Mouse (Mus musculus) neutrophil, adult 5-6 weeks (primary cell): ENCODE data around the gene Cdyl. TPM values are rescaled to one million over a fixed set of nuclear protein-coding genes. Genes with fewer than 3 reads are reported as not detected.
A peak's percentile ranks its signal among the peaks of the same experiment; 100 is the strongest.

Experiments
- ATAC-seq: fragments of 151-379, 151-347 bp; 2 replicates; pipeline ENCODE4 v1.8.0; 2017; ENCODE audit warnings: mild to moderate bottlenecking, moderate TSS enrichment; ENCODE audit not compliant: insufficient number of reproducible peaks, poor library complexity, low FRiP score, severe bottlenecking; ENCODE audit errors: extremely low read depth
- total RNA-seq: library from RNA; stranded (forward); fragments of 200-1000 nt; gene quantifications from 2 replicates; pipeline ENCODE4 v1.2.3, GENCODE M21; 2017

Cdyl gene
- total RNA-seq, 1 experiment from 2014 or later = 29.8 TPM

DNA sequence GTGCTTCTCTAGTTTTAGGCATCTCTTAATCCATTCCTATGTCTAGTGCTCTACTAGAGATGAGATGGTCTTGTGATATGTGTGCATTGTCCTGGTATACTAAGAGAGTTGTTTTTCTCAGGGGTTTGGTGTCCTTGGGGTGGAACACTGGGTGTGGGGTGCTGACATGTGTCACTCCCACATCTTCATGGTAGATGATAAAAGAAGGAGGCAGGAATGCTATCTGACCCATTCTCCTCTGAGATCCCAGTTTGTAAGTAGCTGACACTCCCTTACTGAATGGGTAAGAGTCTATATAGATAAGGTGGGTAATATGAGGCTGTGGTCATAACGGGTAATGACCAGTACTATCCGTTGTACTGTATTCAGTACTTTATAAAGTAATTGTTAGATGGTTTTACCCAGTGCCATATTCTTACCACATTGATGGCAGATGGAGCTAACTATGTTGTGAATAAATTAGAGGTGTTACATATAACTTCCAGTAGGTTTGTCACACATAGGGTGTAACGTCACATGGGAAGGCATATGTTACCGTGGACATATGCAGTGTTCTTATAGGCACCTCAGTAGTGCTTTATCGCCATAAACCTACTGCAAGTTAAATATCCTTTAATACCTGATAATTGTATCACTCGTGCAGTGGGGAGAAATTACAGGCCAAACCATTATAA lies 127.2 kb downstream of the Cdyl start:
- ATAC-seq = no peak

DNA sequence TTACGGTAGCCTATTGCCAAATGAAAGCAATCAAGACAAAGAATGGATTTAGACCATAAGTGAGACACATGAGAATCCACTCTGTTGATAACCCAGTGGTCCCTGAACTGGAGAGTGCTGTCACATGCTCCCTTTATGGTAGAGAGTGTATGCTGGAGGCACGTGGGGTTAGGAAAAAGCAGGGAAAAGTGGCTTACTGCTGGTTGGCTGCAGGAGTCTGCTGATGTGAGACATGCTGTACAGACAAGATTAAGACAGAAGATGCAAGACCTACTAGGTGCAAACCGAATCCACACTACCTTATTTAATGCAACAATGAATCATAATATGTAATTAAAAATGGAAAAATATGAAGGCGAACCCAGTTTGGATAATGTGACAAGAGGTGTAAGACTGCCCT lies 129.9 kb downstream of the Cdyl start:
- no peak for ATAC-seq

DNA sequence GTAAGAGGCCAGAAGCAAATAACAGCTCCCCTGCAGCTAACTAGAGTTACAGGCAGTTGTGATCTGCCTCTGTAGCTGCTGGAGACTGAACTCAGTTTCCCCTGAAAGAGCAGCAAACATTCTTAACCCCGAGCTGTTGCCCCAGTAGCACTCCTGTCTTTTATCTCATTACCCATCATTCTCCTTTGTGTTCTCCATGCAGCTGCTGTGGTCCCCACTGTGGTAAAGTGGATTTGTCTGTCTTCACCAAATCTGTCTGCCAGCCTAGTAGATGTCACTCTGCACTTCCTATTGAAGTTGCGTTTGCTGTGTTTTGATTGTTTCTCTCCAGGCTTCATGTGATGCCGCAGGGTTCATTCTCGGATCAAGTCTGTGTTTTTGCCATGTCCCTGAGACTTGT lies 130.8 kb downstream of the Cdyl start:
- no peak for ATAC-seq

DNA sequence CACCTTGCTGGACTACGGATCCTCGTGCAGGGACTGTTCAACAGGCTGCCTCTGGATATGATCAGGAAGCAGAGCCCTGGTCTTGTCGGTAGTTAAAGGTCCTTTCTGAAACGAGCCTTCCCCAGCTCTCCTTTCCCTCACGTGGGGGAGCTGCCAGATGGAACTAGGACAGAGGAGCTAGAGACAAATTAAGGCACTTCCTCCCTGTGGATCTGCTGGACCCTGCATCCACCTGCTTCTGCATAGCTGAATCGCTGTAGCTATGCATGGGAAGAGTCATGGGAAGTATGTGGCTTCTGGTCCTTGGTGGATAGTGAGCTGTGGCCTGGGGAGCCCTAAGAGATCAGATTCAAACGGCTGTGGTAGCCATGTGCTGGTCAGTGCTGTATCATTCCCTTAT lies 134.7 kb downstream of the Cdyl start:
- ATAC-seq = no peak

DNA sequence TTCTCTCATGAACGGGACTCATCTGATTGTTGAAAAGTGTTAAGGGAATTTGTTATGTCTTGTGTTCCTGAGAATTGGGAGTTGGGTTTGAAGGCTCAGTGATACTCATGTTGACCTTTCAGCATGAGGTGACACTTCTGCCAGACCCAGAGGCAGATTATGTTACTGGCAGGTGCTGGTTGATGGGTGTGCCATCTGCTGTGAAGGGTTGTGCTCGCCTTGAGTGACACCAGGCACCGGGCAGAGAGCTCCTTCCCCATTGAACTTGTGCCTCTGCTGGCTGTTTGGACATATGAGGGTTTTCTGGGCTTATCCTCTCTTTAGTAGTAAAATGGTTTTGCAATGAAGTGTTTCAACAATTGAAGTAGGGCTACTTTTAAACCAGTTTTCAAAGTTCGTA lies 135.1 kb downstream of the Cdyl start:
- ATAC-seq = no peak

DNA sequence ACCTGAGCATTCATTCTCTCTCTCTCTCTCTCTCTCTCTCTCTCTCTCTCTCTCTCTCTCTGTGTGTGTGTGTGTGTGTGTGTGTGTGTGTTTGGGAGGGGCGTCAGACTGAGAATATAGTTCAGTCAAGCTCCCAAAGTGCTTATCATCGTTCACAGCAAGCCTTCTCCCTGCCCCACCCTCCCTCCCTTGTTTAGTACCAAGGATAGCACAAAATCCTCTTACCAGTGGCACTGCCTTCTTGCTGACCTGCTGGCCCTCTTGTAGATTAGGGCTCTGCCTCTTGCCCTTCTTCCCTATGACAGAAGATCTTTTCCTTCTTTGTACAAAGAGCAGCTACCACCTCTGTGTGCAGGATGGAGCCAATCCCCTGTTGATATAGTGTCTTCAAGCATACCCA lies 136.3 kb downstream of the Cdyl start:
- ATAC-seq = no peak

DNA sequence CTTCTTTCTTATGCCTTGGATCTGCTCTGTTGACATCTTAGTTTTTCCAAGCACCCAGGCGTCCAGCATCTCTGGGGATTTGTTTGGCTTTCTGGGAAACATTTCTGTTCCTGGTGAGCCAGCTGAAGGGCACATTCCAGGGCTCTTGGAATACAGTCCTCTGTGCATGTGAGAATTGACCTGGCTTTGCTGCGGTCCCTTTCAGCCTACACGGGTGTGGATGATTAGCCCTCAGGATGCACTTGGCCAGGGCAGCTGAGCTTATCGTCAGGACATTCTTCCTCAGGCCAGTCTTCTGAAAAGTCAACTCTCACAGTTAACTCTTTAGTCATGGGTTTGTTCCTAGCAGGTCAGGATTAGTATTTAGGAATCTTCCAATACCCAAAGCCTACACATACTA lies 136.7 kb downstream of the Cdyl start:
- no peak for ATAC-seq

DNA sequence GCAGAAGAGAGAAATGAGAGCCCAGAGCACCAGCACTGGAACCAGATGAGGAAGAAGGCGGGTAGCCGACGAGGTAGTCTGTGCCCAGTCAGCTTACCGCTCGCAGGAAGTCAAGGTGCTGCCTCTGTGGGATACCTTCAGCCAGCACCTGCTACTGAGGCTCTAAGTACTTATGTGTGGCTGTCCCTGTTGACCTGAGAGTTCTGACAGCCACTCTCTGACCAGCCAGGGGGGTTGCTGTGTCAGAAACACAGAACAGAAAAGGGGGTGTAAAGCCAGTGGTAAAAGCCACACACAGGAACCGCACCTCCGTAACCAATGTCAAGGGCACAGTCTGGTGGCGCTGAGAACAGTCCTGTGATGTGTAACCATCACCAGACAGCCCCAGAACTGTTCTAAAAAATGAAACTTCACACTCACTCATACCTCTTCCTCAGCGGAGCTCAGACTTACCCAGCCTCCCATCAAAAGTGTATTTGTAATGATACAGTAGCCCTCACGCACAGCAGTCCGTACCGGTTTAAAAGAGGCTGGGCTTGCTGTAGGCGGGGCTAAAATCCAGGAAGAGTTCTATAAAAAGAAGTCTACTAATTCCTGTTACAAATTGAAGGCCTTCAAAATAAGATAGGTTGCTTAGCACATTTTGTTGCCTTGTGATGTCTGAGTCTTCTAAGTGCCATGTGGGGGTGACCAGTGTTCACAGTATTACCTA lies 138.3 kb downstream of the Cdyl start:
- ATAC-seq = peak; percentile 64; the same call in 1 of the 2 replicates

DNA sequence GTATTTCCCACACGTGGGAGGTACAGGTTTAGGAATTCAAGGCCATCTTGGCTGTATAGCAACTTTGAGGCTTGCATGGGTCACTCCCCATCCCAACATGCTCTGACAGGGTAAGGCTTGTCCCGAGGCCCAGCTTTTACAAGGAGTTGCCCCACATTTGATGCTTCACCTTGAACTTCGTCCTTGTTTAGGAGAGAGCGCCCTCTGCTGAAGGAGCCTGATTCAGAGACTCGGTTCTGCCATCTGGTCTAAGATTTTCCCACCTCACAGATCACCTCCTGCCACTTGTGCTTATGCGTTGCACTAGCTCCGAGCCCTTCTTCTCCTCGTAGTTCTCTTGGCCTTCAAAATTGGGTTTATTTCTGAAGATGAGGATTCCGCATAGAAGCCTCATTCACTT lies 139.0 kb downstream of the Cdyl start:
- peak; percentile 21; the same call in 1 of the 2 replicates for ATAC-seq

DNA sequence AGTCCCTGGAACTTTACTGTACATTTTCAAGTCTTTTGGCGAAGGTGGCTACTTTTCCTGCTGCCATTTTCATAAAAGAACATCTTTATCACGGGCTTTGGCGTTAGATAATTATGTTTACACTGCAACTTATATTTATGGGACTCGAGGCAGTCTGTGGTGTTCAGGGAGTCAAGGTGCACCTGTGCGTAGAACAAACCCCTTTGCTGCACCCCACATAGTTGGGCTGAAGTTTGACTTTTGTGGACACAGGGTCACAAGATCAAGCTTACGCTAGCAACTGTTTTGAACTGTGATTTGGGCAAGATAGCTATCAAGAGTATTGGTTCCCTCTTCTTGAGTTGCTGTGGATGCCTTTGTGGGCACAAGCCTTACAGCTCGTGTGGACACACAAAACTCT lies 140.6 kb downstream of the Cdyl start:
- ATAC-seq = no peak

DNA sequence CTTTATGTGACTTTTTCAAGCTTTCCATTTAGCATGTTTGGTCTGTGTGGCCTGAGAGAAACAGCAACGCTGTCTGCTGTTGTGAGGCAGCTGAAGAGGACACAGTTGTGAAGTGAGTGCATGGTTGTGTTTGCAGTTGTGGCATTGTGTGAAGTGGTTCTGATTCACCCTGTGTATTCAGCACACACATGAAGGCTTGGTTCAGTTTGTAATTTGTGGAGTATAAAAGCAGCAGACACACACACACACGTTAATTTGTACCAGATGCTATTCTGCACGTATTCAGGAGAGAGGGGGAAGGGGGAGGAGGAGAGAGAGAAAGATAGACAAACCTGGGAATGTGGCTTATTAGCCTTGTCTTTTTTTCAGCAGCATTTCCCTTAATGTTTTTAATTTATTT lies 146.1 kb downstream of the Cdyl start:
- no peak for ATAC-seq

DNA sequence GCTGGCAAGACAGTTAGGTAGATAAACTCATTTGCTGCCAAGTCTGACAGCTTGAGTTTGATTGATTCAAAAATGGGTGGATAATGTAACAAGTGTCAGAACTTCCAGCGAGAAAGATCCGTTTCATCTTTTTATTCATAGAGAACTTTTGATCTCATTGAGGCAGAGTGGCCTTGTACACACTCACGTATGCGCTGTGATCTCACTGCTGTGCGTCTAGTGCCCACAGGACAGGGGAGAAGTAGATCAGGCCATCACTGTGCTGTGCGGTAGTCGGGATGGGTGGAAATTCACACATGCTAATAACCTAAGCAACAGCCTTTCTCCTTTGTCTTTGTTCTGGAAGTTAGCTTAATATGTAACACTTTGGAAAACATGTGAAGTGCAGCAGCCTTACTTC lies 146.5 kb downstream of the Cdyl start:
- no peak for ATAC-seq

DNA sequence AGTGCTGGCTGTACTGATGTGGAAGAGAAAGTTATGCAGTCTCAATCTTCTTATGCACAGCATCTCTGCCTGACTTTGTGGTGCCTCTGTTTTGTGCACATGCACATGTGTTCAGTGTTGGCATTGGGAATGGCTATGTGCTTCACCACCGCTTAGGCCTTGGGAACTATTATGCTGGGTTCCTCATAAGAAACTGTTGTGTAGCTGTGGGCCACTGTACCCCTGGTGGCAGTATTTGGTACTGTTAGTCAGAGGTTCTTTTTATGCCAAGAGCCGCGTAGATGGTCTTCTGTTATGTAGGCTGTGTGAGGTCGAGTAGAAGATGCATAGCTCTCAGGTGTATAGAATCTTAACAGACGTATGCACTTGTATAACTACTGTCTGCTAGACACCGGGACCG lies 147.4 kb downstream of the Cdyl start:
- ATAC-seq = no peak

DNA sequence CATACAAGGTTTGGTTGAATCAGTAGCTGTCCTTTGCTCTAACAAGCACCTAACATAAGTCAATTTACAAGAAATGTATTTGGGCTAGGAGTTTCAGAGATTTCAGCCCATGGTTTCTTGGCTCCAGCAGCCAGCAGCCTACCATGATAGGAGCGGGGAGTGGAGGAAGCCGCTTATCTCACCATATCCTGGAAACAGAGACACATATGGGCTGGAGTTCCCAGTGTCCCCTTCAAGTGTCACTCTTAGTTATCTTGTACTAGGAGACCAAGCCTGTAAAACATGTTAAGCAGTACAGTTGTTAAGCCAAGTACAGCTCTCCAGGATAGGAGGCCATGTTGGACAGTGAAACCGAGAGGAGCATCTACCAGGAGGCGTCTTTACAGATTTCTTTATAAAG lies 147.9 kb downstream of the Cdyl start:
- no peak for ATAC-seq

DNA sequence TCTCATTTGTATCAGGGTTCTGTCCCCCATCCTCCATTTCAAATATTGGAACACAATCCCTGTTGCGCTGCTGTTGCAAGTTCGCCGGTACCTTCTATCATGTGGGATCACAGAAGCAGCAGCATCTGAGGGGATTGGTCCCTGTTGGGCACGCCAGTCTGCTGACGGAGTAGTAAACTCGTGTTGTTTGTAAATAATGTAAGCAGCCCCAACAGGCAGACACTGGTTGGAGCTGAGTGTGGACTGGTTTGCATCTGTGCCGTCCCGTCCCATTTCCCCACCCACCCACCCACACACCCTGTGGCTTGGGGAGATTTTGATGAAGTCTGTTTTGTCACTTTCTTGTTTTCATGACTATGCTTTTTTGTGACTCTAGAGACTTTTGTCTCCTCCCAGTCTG lies 148.3 kb downstream of the Cdyl start:
- no peak for ATAC-seq

DNA sequence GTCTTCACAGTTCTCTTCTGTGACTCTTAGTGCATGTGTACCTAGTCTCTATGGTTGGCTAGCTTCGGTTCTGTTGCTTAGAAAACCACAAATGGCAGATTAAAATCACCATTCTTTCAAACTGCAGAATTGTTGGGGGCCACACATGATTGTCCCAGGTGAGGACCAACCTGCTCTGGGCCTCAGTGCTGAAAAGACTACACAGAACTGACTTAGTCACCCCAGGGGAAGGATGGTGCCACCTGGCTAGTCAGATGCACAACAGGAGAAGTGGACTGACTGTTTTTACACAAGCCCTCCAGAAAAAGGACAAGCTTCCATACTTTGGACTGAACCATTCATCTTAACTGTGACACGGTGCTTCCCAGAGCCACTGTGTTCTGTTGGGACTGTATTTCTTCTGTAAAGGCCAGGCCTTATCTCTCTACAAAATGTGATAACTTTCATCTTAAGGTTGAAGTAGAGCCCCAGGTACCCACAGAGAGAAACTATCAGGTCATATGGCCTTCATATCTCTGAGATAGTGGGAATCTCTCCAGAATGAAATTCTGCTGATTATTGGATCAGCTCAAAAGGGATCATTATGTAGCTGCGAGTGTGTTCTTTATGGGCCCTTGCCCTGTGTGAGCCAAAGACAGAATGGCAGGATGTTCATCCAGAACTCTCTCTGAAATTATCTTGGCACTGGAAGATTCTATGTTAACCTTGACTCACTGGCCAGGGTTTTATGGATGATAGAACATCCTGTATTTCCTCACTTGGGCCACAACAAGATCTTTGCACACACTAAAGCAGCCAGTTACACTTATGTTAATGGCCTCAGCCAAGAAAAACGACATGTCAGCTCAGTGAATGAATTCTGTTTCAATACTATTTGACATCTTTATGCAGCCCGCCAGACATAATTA lies 149.9 kb downstream of the Cdyl start:
- ATAC-seq = no peak

DNA sequence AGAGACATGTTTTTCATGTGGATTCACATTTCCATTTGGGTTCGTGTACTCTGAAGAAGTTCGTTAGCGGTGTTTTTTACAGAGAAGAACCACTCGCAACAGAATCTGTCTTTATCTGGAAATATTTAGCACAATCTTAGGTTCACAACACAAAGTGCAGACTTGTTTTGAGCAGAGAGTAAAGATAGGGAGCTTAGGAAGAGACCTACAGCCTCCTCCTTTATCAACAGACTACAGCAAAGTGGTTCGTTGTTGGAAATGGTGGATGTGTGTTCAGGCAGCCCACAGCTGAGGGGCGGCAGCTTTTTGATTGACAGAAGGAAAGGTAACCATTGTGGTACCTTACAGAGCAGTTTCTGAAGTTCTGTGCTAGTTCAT lies 150.5 kb downstream of the Cdyl start:
- ATAC-seq = no peak

DNA sequence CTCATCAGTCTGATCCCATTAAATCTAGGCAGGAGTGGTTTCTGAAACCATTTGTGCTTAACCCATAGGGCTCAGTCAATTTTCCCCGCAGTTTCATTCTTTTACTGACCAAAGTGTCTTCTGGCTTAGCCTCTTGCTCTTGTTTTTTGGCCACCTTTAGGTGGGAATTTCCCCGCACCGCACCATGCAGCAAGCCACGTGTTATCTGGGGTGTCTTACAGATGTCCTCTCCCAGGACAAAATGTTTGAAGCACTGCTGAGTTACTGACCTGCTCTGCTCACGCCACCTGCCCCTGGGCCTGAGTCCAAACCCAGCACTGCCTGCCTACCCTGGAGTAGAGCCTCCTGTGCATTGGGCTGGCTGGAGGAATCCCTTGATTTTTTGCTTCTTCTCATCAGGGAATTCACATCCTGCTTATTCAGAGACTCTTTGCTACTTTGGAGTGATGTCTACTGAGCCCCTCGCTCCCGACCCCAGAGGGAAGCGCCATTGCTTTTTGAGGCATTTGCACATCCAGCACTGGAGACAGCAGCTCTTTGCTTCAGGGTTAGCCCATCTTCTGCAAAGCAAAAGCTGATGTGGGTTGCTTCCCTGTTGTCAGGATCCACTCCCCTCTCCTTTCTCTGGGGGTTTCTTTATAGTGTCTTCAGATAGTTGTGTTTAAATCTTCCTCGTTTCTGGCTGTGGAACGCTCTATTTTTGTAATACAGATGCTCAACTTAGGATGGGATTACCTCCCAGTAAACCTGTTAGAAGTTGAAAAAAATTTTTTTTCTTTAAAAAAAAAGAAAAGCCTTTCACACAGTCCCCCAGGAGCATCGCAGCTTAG lies 151.9 kb downstream of the Cdyl start:
- ATAC-seq = no peak

DNA sequence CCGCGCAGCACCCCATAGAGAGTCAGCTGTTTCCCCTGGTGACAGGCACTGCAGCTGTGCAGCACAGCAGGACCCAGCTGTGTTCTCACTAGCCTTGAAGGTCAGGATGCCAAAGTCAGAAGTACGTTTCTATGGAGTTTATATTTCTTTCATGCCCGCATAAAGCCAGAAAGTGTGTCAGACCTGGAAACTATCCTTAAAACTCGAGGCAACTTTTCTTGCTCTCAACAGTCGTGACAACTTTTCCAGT lies 152.5 kb downstream of the Cdyl start:
- ATAC-seq = no peak
